Mouse (Mus musculus): ENCODE data around the gene Rnf169. TPM values are rescaled to one million over a fixed set of nuclear protein-coding genes. Genes with fewer than 3 reads are reported as not detected.

Rnf169 gene
- total and polyA plus RNA-seq, 2 experiments from 2014 or later: 2.6 to 14.2 TPM

DNA sequence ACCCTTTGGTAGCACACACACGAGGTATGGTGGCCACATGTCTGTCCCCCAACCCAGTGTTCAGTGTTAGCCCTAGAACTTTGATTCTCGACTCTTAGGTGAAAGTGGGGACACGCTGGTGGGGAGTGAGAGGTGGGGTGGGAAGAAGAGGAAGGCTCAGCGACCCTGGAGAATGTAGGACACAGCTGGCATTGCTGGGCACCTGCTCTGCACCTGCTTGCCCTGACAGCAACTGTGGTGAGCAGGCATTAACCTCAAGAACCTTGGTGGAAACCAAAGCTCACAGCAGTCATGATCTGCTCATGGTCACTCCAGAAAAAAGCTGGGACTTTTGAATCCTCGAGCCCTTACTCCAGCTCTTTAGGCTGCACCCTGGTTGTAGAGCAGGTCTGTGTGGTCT lies 69.2 kb downstream of the Rnf169 start:
- Histone ChIP-seq H3K4me2 (ENCODE audit: low read depth, low read length) (no peak overlapping the region), H3K27me3 (ENCODE audit: insufficient read depth, low read length) (no peaks in the 10 kb centered on the region), H3K27ac (no peak overlapping the region), H3K9me3 (ENCODE audit: low read length) (no peaks in the 10 kb centered on the region), H3K9ac (replicated peaks; ENCODE audit: low read length) (no peak overlapping the region), H3K36me3 (ENCODE audit: insufficient read depth, low read length) (no peaks in the 10 kb centered on the region), H3K4me1 (ENCODE audit: insufficient read depth, low read length) (no peaks in the 10 kb centered on the region), H3K4me3 (ENCODE audit: low read length) (no peak overlapping the region)
- no peak for DNase-seq (ENCODE audit: low spot score)
- TF ChIP-seq CTCF (IDR thresholded peaks at IDR 0.05; ENCODE audit: low read depth): no peak
- no peak for ATAC-seq
- 80% methylated on average over 5 of the region's 5 CpGs for WGBS

DNA sequence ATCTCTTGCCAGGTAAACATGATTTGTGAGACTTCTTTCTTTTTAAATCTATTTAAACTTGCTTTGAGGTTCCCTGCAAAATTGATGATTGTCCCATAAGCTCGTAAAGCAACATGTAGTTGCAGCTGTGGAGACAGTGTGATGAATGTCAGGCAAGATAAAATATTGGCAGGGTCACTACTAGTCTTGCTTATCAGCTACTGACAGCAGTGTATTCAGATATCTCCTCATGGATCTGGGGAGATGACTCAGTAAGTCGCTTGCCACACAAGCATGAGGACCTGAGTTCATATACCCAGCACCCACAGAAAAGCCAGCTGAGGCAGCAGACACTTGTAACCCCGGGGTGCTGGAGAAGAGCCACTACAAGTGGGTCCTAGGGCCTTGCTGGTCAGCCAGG lies 72.8 kb downstream of the Rnf169 start:
- Histone ChIP-seq H3K4me2 (ENCODE audit: low read depth, low read length) (no peak overlapping the region), H3K4me3 (ENCODE audit: low read length) (no peak overlapping the region), H3K4me1 (ENCODE audit: insufficient read depth, low read length) (no peaks in the 10 kb centered on the region), H3K27ac (no peak overlapping the region), H3K36me3 (ENCODE audit: insufficient read depth, low read length) (no peaks in the 10 kb centered on the region), H3K9ac (replicated peaks; ENCODE audit: low read length) (no peak overlapping the region), H3K27me3 (ENCODE audit: insufficient read depth, low read length) (no peaks in the 10 kb centered on the region), H3K9me3 (ENCODE audit: low read length) (no peaks in the 10 kb centered on the region)
- ATAC-seq (no peak), DNase-seq (ENCODE audit: low spot score) (no peak)
- no peak for TF ChIP-seq CTCF (IDR thresholded peaks at IDR 0.05; ENCODE audit: low read depth)
- WGBS: 79% methylated on average over 3 of the region's 3 CpGs

- no peaks in the 10 kb centered on the region for H3K4me1 ChIP-seq (ENCODE audit: insufficient read depth, low read length)
- no peaks in the 10 kb centered on the region for H3K9me3 ChIP-seq (ENCODE audit: low read length)
- no peak overlapping the region for H3K4me3 ChIP-seq (ENCODE audit: low read length)
- TF ChIP-seq CTCF (IDR thresholded peaks at IDR 0.05; ENCODE audit: low read depth): no peak
- H3K9ac ChIP-seq (replicated peaks; ENCODE audit: low read length): no peak overlapping the region
- H3K27me3 ChIP-seq (ENCODE audit: insufficient read depth, low read length): no peaks in the 10 kb centered on the region
- no peak overlapping the region for H3K4me2 ChIP-seq (ENCODE audit: low read depth, low read length)
- H3K27ac ChIP-seq: no peak overlapping the region
- no peak for DNase-seq (ENCODE audit: low spot score)
- ATAC-seq: no peak
- no peaks in the 10 kb centered on the region for H3K36me3 ChIP-seq (ENCODE audit: insufficient read depth, low read length)
- 86% methylated on average over 3 of the region's 3 CpGs for WGBS
Observed at GRCm38 (mm10) chr7:99906346-99906745, 73.9 kb downstream of the Rnf169 start.

DNA sequence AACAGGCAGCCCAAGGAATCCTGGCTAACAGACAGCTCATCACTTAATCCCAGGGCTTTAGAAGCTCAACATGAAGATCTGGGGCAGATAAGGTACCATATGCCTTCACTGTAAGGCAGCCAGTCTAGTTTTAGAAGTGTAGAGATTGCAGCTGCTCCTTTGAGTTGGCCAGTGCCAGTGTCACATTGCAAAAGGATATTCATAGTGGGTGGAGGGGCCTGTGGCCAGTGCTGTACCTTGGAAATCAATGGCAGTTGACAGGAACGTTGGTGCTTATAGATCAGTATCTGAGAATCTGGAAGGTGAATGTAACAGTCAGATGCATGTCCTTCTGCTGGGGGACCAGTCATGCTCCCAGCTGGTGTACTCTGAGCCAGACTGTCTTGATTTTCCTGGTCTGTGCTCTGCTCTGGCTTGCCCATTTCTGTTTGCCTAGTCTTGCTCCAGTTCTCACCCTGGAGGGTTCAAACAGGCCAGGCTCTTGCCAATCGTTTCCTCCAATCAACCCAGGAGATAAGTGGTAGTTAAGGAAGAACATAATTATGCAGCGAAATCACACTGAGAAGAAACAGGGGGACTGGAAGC lies 75.7 kb downstream of the Rnf169 start:
- H3K27me3 ChIP-seq (ENCODE audit: insufficient read depth, low read length): no peaks in the 10 kb centered on the region
- ATAC-seq (no peak; the same call in 1 of the 2 replicates), DNase-seq (ENCODE audit: low spot score) (no peak)
- H3K4me2 ChIP-seq (ENCODE audit: low read depth, low read length): no peak overlapping the region
- no peaks in the 10 kb centered on the region for H3K36me3 ChIP-seq (ENCODE audit: insufficient read depth, low read length)
- no peaks in the 10 kb centered on the region for H3K9me3 ChIP-seq (ENCODE audit: low read length)
- no peaks in the 10 kb centered on the region for H3K4me1 ChIP-seq (ENCODE audit: insufficient read depth, low read length)
- WGBS: 70% methylated on average over 3 of the region's 3 CpGs
- H3K4me3 ChIP-seq (ENCODE audit: low read length): no peak overlapping the region
- no peak overlapping the region for H3K9ac ChIP-seq (replicated peaks; ENCODE audit: low read length)
- H3K27ac ChIP-seq: no peak overlapping the region
- TF ChIP-seq CTCF (IDR thresholded peaks at IDR 0.05; ENCODE audit: low read depth): no peak

DNA sequence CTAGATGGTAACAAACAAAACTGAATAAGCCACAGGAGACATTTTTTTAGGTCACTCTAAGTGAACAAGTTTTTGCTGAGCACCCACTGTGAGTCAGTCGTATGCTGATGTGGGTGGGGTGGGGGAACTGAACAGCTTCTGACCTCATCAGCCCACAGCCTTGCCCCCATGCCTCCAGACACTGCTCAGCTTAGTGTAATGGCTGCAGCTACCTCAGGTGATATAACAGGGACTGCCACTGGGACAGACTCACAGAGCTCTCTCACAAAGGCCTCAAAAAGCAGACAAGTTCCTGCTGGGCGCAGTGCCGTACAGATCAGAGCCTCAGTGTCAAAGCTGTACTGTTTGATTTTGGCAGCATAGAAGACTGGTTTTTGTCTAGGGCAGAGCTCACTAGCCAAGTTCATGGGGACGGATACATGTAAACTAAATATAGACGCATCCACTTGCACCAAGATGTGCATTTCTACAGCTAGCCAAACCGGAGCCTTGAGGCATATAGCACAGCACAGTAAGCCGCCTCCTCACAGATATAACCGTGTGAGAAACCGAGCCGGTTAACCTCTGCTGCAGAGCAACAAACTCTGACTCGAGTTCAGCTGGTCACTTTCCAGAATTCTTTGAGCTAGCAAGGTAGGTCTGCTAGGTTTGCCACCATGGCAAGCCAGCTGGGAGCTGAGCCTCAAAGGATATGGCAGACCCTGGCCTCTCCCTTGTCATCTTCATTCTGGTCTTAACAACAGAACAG lies 77.2 kb downstream of the Rnf169 start:
- Histone ChIP-seq H3K36me3 (ENCODE audit: insufficient read depth, low read length) (no peaks in the 10 kb centered on the region), H3K4me2 (ENCODE audit: low read depth, low read length) (no peak overlapping the region), H3K4me3 (ENCODE audit: low read length) (no peak overlapping the region), H3K4me1 (ENCODE audit: insufficient read depth, low read length) (no peaks in the 10 kb centered on the region), H3K9ac (replicated peaks; ENCODE audit: low read length) (no peak overlapping the region), H3K27me3 (ENCODE audit: insufficient read depth, low read length) (no peaks in the 10 kb centered on the region), H3K27ac (no peak overlapping the region), H3K9me3 (ENCODE audit: low read length) (no peaks in the 10 kb centered on the region)
- DNase-seq (ENCODE audit: low spot score): no peak
- WGBS: 62% methylated on average over 11 of the region's 11 CpGs
- TF ChIP-seq CTCF (IDR thresholded peaks at IDR 0.05; ENCODE audit: low read depth): no peak
- peak; percentile 43; the same call in 1 of the 2 replicates for ATAC-seq

DNA sequence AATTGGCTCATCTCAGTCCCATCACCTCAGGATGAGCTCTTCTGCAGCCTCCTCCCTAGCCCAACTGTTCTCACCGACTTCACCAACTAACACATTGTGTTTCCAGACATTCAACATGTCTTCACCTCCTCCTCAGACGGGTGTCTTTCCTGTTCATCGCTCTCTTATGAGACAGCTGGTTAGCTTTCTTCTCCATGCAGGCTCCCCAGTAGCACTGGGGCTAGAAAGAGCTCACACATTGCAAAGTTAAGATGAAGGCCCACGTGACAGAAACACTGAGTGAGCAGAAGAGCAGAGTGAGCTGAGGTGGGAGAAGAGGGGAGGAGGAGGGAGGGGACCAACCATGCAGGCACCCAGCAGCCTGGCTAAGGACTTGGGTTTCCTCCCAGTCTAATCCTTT lies 78.0 kb downstream of the Rnf169 start:
- Histone ChIP-seq H3K9ac (replicated peaks; ENCODE audit: low read length) (no peak overlapping the region), H3K27me3 (ENCODE audit: insufficient read depth, low read length) (no peaks in the 10 kb centered on the region), H3K4me3 (ENCODE audit: low read length) (no peak overlapping the region), H3K4me1 (ENCODE audit: insufficient read depth, low read length) (no peaks in the 10 kb centered on the region), H3K36me3 (ENCODE audit: insufficient read depth, low read length) (no peaks in the 10 kb centered on the region), H3K9me3 (ENCODE audit: low read length) (no peaks in the 10 kb centered on the region), H3K27ac (no peak overlapping the region), H3K4me2 (ENCODE audit: low read depth, low read length) (no peak overlapping the region)
- no peak for DNase-seq (ENCODE audit: low spot score)
- no peak for ATAC-seq
- TF ChIP-seq CTCF (IDR thresholded peaks at IDR 0.05; ENCODE audit: low read depth): no peak
- 65% methylated on average over 4 of the region's 4 CpGs for WGBS

DNA sequence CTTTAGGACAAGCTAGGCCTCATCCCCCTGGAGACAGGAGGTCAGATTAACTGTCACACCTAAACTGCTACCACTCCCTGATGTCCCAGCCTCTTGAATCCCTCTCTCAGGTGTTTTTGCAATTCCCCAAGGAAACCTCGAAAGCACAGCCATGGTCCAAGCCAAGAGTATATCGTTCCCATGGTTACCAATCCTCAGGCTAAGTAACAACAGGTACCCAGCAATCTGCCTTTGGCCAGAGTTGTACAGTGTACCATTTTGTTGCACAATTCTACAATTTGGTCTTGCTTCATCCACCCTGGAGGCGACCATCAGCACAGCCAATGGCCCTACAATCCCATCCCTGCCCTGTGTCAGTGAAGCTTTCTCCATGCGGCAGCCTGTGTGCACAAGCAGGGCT lies 83.3 kb downstream of the Rnf169 start:
- H3K36me3 ChIP-seq (ENCODE audit: insufficient read depth, low read length): no peaks in the 10 kb centered on the region
- no peak for TF ChIP-seq CTCF (IDR thresholded peaks at IDR 0.05; ENCODE audit: low read depth)
- H3K4me2 ChIP-seq (ENCODE audit: low read depth, low read length): no peak overlapping the region
- DNase-seq (ENCODE audit: low spot score) (no peak), ATAC-seq (no peak)
- H3K4me3 ChIP-seq (ENCODE audit: low read length): no peak overlapping the region
- no peak overlapping the region for H3K9ac ChIP-seq (replicated peaks; ENCODE audit: low read length)
- H3K27me3 ChIP-seq (ENCODE audit: insufficient read depth, low read length): no peaks in the 10 kb centered on the region
- 86% methylated on average over 4 of the region's 4 CpGs for WGBS
- H3K27ac ChIP-seq: no peak overlapping the region
- H3K4me1 ChIP-seq (ENCODE audit: insufficient read depth, low read length): no peaks in the 10 kb centered on the region; the same call in 1 of the 2 replicates
- no peaks in the 10 kb centered on the region for H3K9me3 ChIP-seq (ENCODE audit: low read length)
